7 mouse cellular contexts compared by ENCODE assay signal in the genomic region with DNA sequence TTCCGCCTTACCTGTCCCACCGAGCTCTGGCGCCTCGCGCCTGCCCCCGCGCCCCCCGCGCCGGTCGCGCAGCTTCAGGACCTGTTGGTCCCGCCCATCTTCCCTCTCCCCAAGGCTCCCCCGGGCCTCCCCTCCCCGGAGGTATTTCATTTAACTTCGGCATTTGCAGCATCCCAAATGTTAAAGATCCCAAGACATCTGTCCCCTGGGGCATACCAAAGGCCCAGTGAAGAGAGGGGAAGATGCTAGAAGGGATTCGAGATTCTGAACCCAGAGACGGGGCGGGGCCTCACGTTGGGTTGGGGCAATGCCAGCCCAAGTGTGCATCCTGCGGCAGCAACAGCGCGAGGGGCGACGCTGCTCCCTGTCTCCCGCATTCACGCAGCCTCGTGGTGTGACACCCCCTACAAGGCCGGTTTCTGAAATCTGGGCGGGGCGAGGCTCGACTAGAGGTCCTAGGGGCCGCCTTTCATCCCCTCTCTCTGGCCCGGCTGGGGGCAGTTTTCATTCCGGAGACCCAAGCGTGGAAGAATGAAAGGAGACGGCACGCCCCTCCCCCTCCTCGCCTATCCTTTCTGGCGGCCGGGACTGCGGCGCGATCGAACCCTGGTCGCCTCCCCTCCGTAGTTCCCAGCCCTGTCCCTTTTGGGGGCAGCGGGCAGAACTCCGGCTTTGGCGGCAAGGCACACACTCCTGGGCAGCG. TPM values are rescaled to one million over a fixed set of nuclear protein-coding genes. Genes with fewer than 3 reads are reported as not detected.
DNase-seq lines count a peak whose midpoint lies in the region; ATAC-seq and TF ChIP-seq lines count a peak whose summit lies in the region.

Gene Inava, minus strand, starts transcription at position 373 of the 703 bp plus-strand sequence.

- no peak for TF ChIP-seq CTCF in C2C12 (IDR thresholded peaks at IDR 0.05; ENCODE audit: control insufficient read depth, insufficient read depth, insufficient read length)

- H3K4me3 ChIP-seq in C2C12 (ENCODE audit: insufficient read depth, poor library complexity, severe bottlenecking) (peak within 1 kb of the TSS; percentile 51), ES-E14 (ENCODE audit: insufficient read depth in 1 of 2, low read depth in 1 of 2, low read length in 2 of 2, poor library complexity in 1 of 2, severe bottlenecking in 1 of 2) (peak within 1 kb of the TSS; percentile 63 to 78)
- peak within 1 kb of the TSS; percentile 53 to 58 for H3K4me3 ChIP-seq in heart, embryonic 14.5 days (ENCODE audit: control insufficient read depth in 1 of 2, insufficient read depth in 1 of 2, low read depth in 1 of 2, low read length in 2 of 2)

- ATAC-seq in heart, embryonic 14.5 days (ENCODE audit: insufficient number of reproducible peaks, insufficient read depth, low FRiP score, low read depth), result peak; percentile 24; the same call in 1 of the 2 replicates

- no peaks in the 10 kb centered on the region for H3K36me3 ChIP-seq in C2C12 (ENCODE audit: control insufficient read depth, insufficient read depth)
- no peaks in the 10 kb centered on the region for H3K36me3 ChIP-seq in ES-E14 (ENCODE audit: control insufficient read depth, insufficient read depth, low read length, poor library complexity, severe bottlenecking)
- H3K36me3 ChIP-seq in heart, embryonic 14.5 days (ENCODE audit: control insufficient read depth, insufficient read depth, low read length), result no peaks in the 10 kb centered on the region

- peak within 1 kb of the TSS; percentile 91 for H3K4me2 ChIP-seq in heart, embryonic 14.5 days (ENCODE audit: low read length)

- H3K27ac ChIP-seq in ES-E14 (ENCODE audit: insufficient read depth, low read depth, low read length, poor library complexity, severe bottlenecking), result peak within 1 kb of the TSS; percentile 75
- no peak within 1 kb of the TSS for H3K27ac ChIP-seq in heart, embryonic 14.5 days (replicated peaks in 1 of 2; ENCODE audit: control insufficient read depth in 1 of 2, insufficient read depth in 1 of 2, low read depth in 2 of 2, low read length in 2 of 2)

- peaks cover 5% of the 10 kb centered on the region for H3K79me3 ChIP-seq in C2C12 (ENCODE audit: low read depth)

- H3K9me3 ChIP-seq in ES-E14 (ENCODE audit: control insufficient read depth, insufficient read depth, low read depth, low read length), result no peaks in the 10 kb centered on the region
- H3K9me3 ChIP-seq in heart, embryonic 14.5 days (ENCODE audit: control insufficient read depth, low read length), result no peaks in the 10 kb centered on the region

- H3K79me2 ChIP-seq in C2C12 (ENCODE audit: control insufficient read depth, insufficient read depth), result peaks cover 38% of the 10 kb centered on the region

- DNase-seq in ES-E14 (ENCODE audit: low read depth, low spot score), result peak; percentile 92
- peak; percentile 58 to 66 for DNase-seq in cerebellum, postnatal 14 days
- DNase-seq in layer of hippocampus, adult 9-11 months, result peak; percentile 14
- DNase-seq in lung, postnatal 36 days, result peak; percentile 24
- peak; percentile 40 for DNase-seq in right cerebral cortex, postnatal 14 days

- H3K27me3 ChIP-seq in C2C12 (ENCODE audit: control insufficient read depth, insufficient read depth, insufficient read length), result no peaks in the 10 kb centered on the region
- peaks cover 52% of the 10 kb centered on the region for H3K27me3 ChIP-seq in heart, embryonic 14.5 days (ENCODE audit: control insufficient read depth, insufficient read depth, low read length)

- in situ Hi-C loops in ES-E14 (cut with MboI; ENCODE audit: low sequenced_read_pairs in 2 of 2, unreplicated experiment in 2 of 2), result no loop called here

- WGBS in heart, embryonic 14.5 days, result 1% methylated on average over 50 of the region's 51 CpGs

- H3ac ChIP-seq in C2C12 (ENCODE audit: control insufficient read depth, insufficient read length, low read depth), result peak within 1 kb of the TSS; percentile 80

- peak within 1 kb of the TSS; percentile 86 for H3K9ac ChIP-seq in ES-E14 (ENCODE audit: insufficient read depth, low read depth, low read length, poor library complexity, severe bottlenecking)
- peak within 1 kb of the TSS; percentile 51 for H3K9ac ChIP-seq in heart, embryonic 14.5 days (ENCODE audit: low read length)

- H3K4me1 ChIP-seq in ES-E14 (ENCODE audit: control insufficient read depth in 2 of 2, insufficient read depth in 2 of 2, low read length in 2 of 2, poor library complexity in 1 of 2), result peaks cover 7 to 24% of the 10 kb centered on the region in 2 experiments; a peak in 3 of 4 replicates
- peaks cover 0 to 12% of the 10 kb centered on the region in 2 experiments; a peak in 2 of 4 replicates for H3K4me1 ChIP-seq in heart, embryonic 14.5 days (ENCODE audit: control insufficient read depth in 2 of 2, insufficient read depth in 2 of 2, low read length in 2 of 2)

TF ChIP-seq in C2C12, 6 proteins besides CTCF, POLR2A, EP300 and RAD21:
- no peak for TF ChIP-seq MYOD1 (IDR thresholded peaks at IDR 0.05; ENCODE audit: control insufficient read depth, insufficient read length, low read depth)
- TF ChIP-seq MAX (IDR thresholded peaks at IDR 0.05), result peak; percentile 32

TF ChIP-seq in ES-E14, 5 proteins besides CTCF, POLR2A, EP300 and RAD21:
- TF ChIP-seq HCFC1 (IDR thresholded peaks at IDR 0.05; ENCODE audit: borderline replicate concordance, insufficient read depth, low read length) (peak; percentile 2; the same call in 1 of the 2 replicates), ZC3H11A (IDR thresholded peaks at IDR 0.05; ENCODE audit: borderline replicate concordance, low read depth, low read length) (no peak), MAFK (IDR thresholded peaks at IDR 0.05; ENCODE audit: insufficient read depth, low read depth, low read length) (no peak)
TF ChIP-seq in ES-E14: peak in this region for 1.

RNA-seq across cellular contexts. Expression of gene Inava, which starts in this region (rescaled TPM):
- polyA plus RNA-seq in C2C12 (2012; fragmentation: generic; extraction: Trizol), result 7.6 TPM
- 8.5 and 9.6 TPM in 2 replicates for total RNA-seq in ES-E14 (2012; rRNA removed)
- polyA plus RNA-seq in heart, embryonic 14.5 days (2014; fragmentation: Nextera tagmentation; extraction: Ambion mirVana), result 0.08 and 0.30 TPM in 2 replicates

Comparison
In these comparisons a context has a peak if more than half of its experiments do, and no peak if none do; other contexts are left out.
1. Peak in ATAC-seq, H3K4me3 ChIP-seq, H3K9ac ChIP-seq and H3K4me2 ChIP-seq in heart, embryonic 14.5 days; RNA of the gene not detected or under 1 TPM.
2. DNase-seq: peak in every context shown above with its lines; median percentile 92 in ES-E14; 62 in cerebellum, postnatal 14 days; 40 in right cerebral cortex, postnatal 14 days; 24 in lung, postnatal 36 days; 14 in layer of hippocampus, adult 9-11 months.